Mouse (Mus musculus): ENCODE data around the gene Zcchc24.

The Zcchc24 gene

GRCm38 (mm10) chr14:25749143-25749909 lies 19.5 kb downstream of the Zcchc24 start:
- peak; percentile 82 for DNase-seq (ENCODE audit: extremely low read depth, insufficient read length, low spot score)

GRCm38 (mm10) chr14:25747996-25748756 lies 20.7 kb downstream of the Zcchc24 start:
- no peak for DNase-seq (ENCODE audit: extremely low read depth, insufficient read length, low spot score)

GRCm38 (mm10) chr14:25746971-25747945 lies 21.6 kb downstream of the Zcchc24 start:
- no peak for DNase-seq (ENCODE audit: extremely low read depth, insufficient read length, low spot score)

GRCm38 (mm10) chr14:25746371-25746770 lies 22.5 kb downstream of the Zcchc24 start:
- no peak for DNase-seq (ENCODE audit: extremely low read depth, insufficient read length, low spot score)

GRCm38 (mm10) chr14:25745365-25746184 lies 23.3 kb downstream of the Zcchc24 start:
- no peak for DNase-seq (ENCODE audit: extremely low read depth, insufficient read length, low spot score)

GRCm38 (mm10) chr14:25742943-25743342 lies 25.9 kb downstream of the Zcchc24 start:
- no peak for DNase-seq (ENCODE audit: extremely low read depth, insufficient read length, low spot score)

GRCm38 (mm10) chr14:25741840-25742367 lies 26.9 kb downstream of the Zcchc24 start:
- no peak for DNase-seq (ENCODE audit: extremely low read depth, insufficient read length, low spot score)

- DNase-seq (ENCODE audit: extremely low read depth, insufficient read length, low spot score) = no peak
Measured at GRCm38 (mm10) chr14:25741211-25741610, 27.6 kb downstream of the Zcchc24 start.

- DNase-seq (ENCODE audit: extremely low read depth, insufficient read length, low spot score) = no peak
Measured at GRCm38 (mm10) chr14:25739957-25740565, 28.8 kb downstream of the Zcchc24 start.

- peak; percentile 80 for DNase-seq (ENCODE audit: extremely low read depth, insufficient read length, low spot score)
Measured at GRCm38 (mm10) chr14:25738591-25739001, 30.2 kb downstream of the Zcchc24 start.

- DNase-seq (ENCODE audit: extremely low read depth, insufficient read length, low spot score) = peak; percentile 75
Measured at GRCm38 (mm10) chr14:25736589-25736988, 32.2 kb downstream of the Zcchc24 start.

GRCm38 (mm10) chr14:25736140-25736539 lies 32.7 kb downstream of the Zcchc24 start:
- DNase-seq (ENCODE audit: extremely low read depth, insufficient read length, low spot score) = no peak

GRCm38 (mm10) chr14:25734736-25735716 lies 33.8 kb downstream of the Zcchc24 start:
- DNase-seq (ENCODE audit: extremely low read depth, insufficient read length, low spot score) = peak; percentile 79

GRCm38 (mm10) chr14:25727149-25727510 lies 41.7 kb downstream of the Zcchc24 start:
- no peak for DNase-seq (ENCODE audit: extremely low read depth, insufficient read length, low spot score)

GRCm38 (mm10) chr14:25726226-25727148 lies 42.4 kb downstream of the Zcchc24 start:
- peak; percentile 44 for DNase-seq (ENCODE audit: extremely low read depth, insufficient read length, low spot score)

GRCm38 (mm10) chr14:25725690-25726089 lies 43.1 kb downstream of the Zcchc24 start:
- DNase-seq (ENCODE audit: extremely low read depth, insufficient read length, low spot score) = peak; percentile 36

GRCm38 (mm10) chr14:25725032-25725497 lies 43.8 kb downstream of the Zcchc24 start:
- DNase-seq (ENCODE audit: extremely low read depth, insufficient read length, low spot score) = peak; percentile 77
